Mouse (Mus musculus): ENCODE data around the gene Rnd2. TPM values are rescaled to one million over a fixed set of nuclear protein-coding genes. Genes with fewer than 3 reads are reported as not detected.
A peak's percentile ranks its signal among the peaks of the same experiment; 100 is the strongest.
"Not testable (repeated sequence)": the region's sequence is repeated elsewhere in the genome, so short reads cannot be mapped to it uniquely, and the experiment has no call there.

Rnd2 gene
- total RNA-seq, 2 experiments from 2014 or later, result 166 to 176 TPM

DNA sequence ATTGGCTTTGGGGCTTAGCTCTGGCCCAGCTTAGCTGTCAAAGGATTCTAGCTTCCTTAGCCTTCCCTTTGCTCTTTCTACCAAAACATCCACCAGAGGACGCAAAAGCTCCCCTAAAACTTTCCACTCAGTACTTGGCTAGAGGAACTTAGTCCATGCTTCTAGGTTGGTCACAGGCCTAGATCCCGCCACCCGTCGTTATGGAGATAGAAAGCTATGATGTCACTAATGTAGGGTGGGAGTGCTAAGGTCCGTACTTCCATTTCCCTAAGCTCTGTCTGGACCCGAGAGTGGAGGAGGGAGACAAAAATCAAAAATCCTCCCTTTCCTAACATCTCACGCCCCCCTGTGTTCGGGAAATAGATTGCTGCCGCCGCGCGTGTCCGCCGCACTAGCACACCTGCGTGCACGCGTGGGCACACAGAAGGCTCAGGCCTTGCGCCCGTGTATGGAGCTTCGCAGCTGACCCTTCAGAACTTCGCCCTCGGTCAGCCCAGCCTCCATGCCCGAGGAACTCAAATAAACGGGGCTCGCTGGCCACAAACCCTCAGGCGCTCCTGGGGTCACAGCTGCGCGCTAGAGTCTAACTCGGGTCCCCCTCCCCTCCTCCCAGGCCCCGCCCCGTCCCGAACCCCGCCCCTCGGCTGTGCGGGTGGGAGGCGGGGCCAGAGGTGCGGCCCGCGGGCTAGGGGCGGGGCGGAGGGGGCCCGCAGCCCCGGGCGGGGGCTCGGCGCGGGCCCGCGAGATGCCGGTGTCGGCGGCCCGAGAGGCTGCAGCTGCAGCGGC lies 2.9 kb downstream of the Rnd2 start:
- peak; percentile 69 to 78 for DNase-seq (ENCODE audit: low spot score in 2 of 2)

DNA sequence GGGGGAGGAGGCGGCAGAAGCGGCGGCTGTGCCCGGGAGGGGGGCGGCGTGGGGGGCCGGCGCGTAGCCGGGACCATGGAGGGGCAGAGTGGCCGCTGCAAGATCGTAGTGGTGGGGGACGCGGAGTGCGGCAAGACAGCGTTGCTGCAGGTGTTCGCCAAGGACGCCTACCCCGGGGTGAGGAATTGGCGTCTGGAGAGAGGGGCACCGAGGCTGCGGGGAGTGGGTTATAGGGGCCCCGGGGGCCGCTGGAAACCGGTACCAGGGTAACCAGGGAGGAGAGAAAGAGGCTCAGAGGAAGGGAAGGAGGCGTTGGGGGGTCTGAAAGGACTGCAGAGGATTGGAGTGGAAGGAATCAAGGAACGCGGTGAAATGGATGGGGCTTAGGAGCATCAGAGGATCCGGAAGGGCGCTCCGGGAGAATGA lies 3.5 kb downstream of the Rnd2 start:
- DNase-seq (ENCODE audit: low spot score in 2 of 2), result peak in 1 of 2 experiments; percentile 57

DNA sequence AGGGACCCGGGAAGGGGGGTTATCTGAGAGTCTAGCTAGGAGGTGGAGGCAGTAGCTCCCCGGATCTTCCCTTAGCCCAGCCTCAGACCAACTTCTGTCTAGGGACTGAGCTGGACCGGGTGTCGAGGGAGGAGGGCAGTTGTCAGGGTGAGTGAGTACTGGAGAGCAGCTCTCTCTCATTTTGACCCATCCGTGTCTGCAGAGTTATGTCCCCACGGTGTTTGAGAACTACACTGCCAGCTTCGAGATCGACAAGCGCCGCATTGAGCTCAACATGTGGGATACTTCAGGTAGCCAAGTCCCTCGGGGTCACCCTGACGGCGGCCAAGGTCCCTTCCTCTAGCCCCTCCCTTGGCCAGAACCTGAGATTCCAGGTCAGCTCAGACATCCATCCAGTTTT lies 3.9 kb downstream of the Rnd2 start:
- DNase-seq (ENCODE audit: low spot score in 2 of 2), result no peak

DNA sequence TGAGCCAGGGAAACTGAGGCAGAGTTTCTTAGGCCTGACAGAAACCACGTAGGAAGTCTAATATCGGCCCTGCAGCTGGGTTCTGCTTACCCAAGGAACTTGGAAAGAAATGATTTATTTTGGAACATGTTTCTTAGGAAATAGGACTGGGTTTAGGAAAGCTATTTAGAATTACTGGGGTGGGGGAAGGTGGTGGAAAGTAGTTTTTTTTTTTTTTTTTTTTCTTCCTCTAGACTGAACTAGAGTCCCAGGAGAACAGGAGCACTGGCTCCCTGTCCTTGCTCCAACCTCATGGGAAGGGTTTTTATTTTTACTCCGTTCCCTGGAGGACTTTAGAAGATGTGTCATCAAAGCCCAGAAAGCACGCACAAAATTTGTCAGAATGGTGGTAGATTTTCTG lies 4.4 kb downstream of the Rnd2 start:
- no peak for DNase-seq (ENCODE audit: low spot score in 2 of 2)

DNA sequence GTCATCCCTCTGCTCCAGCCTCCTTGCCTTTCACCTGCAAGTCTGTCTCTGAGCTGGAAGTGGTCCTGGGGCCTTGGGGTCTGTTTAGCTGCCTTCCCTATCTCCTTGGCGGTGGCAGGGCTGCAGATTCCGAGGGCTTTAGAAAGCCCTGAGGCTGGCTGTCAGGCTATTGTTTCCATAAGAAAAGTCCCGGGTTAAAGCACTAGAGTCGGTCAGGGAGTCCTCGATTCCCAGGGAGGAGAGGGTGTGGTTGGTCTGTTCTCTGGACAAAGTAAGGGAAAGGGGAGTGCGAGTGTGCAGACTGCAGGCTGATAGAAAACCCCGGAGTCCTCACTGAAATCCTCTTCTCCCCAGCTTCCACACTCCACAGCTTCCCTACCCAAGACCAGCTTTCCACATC lies 5.4 kb downstream of the Rnd2 start:
- DNase-seq (ENCODE audit: low spot score in 2 of 2), result no peak

DNA sequence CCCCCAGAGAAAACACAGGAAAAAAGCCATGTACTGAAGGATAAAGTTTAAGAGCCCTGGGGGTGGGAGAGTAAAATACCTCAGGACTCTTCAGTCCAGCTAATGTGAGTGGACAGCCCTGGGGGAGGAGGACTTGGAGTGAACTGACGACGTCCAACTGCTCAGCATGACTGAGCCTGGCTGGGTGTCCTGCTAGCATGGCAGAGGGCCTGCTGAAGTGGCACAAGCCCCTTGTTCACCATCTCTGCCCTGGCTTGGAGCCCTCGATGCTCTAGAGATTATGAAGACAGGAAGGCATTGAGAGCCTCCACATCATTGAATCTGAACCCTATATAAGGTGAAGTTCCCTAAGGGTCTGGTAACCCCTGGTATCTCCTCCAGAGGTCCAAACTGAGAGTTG lies 7.1 kb downstream of the Rnd2 start:
- DNase-seq (ENCODE audit: low spot score in 2 of 2), result no peak

DNA sequence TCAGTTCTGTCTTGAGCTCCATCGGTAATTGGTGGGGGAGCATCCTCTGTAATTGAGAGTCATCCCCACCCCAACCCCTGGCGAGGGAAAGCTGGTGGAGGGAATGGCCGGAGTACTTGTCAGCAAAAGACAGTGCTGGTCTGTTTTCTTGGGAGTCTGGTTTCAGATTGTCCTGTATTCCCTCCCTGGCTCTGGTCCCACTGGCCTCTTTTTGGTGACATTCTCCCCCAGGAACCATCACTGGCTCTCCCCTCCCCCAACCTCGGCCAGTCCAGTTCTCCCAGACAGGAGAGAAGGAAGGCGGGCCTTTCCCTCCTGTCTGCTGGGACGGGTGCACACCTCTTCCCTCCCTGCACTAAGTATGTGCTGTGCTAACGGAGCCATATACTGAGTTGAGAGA lies 7.5 kb downstream of the Rnd2 start:
- DNase-seq (ENCODE audit: low spot score in 2 of 2), result peak; percentile 65 to 66

DNA sequence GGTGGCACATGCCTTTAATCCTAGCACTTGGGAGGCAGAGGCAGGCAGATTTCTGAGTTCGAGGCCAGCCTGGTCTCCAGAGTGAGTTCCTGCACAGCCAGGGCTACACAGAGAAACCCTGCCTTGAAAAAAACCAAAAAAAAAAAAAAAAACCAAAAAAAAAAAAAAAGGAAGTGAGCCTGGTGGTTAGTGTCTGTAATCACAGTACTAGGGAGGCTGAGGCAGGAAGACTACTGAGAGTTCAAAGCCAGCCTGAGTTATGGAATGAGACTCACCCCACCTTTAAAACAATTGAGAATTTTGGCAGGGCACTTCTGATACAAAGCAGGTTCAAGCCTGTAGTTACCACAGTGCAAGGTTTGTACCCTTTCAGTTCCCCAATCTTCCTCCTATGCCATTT lies 8.9 kb downstream of the Rnd2 start:
- not testable (repeated sequence) for DNase-seq (ENCODE audit: low spot score in 2 of 2)

DNA sequence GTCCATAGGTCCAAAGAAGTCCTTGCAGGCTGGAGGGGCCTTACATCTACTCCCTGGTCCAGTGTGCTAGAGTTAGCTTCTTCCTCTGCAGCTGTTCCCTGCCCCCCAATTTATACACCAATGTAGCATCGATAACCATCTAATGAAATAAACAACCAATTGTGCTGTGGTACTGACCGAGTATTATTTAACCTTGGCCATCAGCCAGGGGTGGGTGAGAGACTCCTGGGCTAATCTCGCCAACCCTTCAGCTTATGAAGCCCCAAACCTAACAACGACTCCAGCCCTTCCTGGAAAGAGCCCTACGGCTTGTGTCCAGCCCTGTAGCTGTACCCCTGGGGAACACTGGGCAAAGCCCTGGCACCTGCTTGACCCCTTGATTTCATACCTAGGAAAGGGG lies 9.5 kb downstream of the Rnd2 start:
- DNase-seq (ENCODE audit: low spot score in 2 of 2), result no peak

DNA sequence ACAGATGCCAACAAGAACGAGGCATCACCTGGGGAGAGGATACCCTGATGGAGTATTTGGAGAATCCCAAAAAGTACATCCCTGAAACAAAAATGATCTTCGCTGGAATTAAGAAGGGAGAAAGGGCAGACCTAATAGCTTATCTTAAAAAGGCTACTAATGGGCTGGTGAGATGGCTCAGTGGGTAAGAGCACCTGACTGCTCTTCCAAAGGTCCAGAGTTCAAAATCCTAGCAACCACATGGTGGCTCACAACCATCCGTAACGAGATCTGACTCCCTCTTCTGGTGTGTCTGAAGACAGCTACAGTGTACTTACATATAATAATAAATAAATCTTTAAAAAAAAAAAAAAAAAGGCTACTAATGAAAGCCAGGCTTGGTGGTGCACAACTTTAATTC lies 11.6 kb downstream of the Rnd2 start:
- DNase-seq (ENCODE audit: low spot score in 2 of 2), result not testable (repeated sequence)

DNA sequence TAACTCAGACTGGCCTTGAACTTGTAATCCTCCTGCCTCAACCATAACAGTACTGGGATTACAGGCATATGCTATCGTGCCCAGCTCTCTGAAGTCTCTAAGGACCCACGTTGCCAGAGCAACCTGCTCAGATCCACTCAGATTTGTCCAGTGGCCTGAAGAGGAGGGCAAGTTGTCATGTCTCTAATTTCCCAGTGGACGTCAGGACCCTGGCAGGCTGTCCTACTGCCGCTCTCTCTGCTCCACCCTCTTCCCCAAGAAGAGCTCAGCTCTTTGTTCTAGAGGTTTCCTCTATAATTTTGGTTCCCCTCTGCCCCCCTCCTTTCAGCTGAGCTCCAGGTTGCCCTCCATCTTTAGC lies 12.4 kb downstream of the Rnd2 start:
- DNase-seq (ENCODE audit: low spot score in 2 of 2), result no peak

DNA sequence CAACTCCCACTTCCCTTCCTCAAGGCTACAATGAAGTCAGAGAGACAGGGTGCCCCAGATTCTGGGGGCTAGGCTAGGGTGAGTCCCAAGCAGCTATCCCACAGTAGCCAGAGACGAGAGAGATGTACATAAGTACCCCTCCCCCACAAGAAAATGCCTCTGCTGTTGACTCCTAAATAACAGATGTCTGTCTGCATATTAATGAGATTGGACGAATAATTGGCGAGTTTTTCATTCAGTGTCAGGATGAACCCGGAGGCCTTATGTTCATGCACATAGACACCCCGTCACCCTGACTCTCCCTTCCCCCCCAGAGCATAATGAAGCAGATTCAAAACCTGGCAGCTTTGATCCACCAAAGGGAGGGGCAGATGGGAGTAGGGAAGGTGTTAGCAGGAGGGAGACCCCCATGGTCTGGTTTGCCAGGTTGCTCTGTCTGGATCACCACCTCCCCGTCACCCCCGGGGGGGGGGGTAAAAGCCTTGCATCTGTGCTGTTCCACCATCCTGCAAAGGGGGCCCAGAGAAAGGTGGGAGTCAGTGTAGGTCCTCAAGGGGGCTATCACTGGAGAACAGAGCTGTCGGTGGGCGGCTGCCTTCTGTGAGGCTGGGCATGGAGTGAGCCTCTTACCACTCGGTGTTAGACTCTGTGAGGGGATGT lies 12.9 kb downstream of the Rnd2 start:
- DNase-seq (ENCODE audit: low spot score in 2 of 2), result peak in 1 of 2 experiments; percentile 39

DNA sequence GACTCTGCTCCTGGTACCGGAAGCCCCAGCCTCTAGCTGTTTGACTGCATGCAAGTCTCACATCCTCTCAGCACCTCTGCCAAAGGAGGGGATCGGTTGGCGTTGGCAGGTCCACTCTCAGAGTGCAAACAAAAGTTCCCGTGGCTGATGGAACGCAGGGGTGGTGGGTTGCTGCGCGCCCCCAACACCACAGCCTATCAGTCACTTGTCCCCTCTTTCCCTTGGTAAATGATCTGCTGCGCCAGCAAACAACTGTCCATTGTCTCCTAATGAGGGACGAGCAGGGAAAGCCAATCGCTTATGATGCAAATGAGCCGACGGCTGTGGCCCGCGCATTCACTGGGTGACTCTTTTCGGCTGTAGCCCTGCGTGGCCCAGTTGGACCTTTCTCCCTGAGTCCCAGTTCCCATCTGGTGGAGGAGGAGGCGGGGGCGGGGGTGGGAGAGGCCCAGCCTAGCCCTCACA lies 14.4 kb downstream of the Rnd2 start:
- DNase-seq (ENCODE audit: low spot score in 2 of 2), result peak; percentile 35 to 43

DNA sequence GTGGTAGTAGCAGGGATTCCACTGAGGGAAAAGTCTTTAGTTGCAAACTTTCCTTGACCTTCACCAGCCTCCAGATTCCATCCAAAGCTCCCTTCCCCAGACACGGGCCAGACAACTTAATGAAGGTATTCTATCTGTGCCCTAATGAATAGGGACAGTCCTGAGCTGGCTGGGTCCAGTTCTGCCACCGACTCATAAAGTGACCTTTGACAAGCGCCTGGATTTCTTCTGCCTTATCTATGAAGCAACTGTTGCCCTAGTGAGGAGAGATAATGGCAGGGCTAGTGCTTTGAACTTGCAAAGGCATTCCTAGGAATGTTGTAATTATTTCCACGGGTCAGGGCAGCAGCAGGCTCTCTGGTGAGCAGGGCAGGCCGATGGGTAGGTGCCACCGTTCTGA lies 16.1 kb downstream of the Rnd2 start:
- no peak for DNase-seq (ENCODE audit: low spot score in 2 of 2)

DNA sequence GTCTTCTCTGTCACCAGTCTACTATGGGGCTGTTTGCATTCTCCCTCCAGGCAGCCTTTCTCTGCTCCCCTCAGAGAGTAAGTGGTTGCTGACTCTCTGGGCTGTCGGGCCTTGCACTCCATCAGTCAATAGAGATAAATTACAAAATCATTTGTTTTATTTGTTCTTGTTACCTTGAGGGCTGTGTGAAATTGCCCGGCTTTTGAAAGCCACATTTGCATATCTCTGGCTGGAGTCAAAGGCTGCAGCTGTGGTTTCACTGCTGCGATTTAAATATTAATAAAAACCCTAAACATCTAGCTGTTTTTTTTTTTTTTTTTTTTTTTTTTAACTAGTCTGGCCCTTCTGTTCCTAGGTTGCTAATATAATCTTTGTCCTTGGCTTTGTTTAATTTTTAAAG lies 19.0 kb downstream of the Rnd2 start:
- DNase-seq (ENCODE audit: low spot score in 2 of 2), result no peak

DNA sequence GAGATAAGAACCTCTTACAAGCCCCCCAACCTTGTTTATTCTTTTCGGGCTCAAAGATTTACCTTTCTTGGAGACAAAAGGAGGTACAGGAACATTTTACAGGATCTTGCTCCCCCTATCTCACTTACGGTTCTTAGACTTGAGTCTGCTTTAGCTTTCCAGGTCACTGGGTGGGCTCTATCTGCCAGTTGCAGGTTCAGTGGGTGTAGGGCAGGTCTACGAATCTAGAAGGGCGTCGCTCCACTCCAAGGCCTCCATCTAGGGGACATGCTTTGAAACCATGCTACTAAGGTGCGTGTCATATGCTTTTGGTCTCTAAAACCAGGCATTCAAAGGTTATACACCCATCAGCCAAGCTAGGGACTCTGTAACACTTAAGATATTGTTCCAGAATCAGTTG lies 19.4 kb downstream of the Rnd2 start:
- DNase-seq (ENCODE audit: low spot score in 2 of 2), result no peak

DNA sequence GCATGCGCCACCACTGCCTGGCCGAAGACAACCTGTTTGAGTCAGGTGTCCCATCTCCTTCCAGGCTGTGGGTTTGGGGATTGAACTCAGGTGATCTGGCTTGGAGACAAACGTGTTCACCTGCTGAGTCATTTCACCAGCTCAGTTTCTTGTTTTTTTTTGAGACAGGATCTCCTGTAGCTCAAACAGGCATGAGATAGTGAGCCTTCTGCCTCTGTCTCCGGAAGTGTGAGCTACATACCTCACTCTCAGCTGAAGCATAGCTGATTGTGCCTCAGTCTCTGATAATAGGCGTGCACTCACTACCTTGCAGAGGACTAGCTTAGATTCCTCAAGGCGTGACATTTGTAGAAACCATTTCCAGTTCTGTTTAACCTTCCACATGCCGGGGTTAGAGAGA lies 20.0 kb downstream of the Rnd2 start:
- no peak for DNase-seq (ENCODE audit: low spot score in 2 of 2)

DNA sequence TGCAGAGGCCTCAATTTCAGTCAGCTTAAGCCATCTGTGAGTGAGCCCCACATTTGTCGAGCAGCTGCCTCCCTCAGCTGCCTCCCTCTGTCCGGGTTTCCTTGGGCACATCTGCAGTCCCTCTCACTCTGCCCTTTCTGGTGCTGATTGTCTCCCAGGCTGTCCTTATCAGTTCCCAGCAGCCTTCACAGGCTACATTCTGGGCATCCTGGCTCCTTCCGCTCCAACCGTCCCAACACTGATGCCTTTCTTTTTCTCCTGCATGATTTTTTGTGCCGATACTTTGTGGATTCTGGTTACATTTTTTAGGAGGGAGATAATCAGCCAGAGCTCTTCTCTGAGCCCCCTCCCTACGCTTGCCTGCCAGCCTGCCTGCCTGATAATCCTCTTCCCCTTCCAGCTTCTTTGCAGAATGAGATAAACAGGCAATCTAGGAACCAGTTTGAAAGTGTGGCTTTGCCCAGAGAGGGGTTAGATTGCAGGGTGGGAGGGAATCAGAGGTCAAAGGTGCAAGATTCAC lies 20.8 kb downstream of the Rnd2 start:
- no peak for DNase-seq (ENCODE audit: low spot score in 2 of 2)

DNA sequence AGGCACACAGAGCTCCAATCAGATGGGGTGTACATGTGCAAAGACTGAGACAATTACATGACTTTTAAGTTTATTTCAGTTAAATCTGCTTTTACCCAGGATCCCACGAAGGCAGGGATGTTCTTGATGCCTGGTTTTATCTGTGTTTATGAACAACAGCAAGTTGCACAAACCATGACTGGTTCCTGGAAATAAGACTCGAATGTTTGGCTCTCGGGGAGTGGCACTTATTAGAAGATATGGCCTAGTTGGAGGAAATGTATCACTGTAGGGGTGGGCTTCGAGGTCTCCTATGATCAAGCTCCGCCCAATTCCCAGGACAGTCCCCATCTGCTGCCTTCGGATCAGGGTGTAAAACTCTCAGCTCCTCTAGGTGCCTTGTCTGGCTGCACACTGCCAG lies 21.3 kb downstream of the Rnd2 start:
- no peak for DNase-seq (ENCODE audit: low spot score in 2 of 2)

DNA sequence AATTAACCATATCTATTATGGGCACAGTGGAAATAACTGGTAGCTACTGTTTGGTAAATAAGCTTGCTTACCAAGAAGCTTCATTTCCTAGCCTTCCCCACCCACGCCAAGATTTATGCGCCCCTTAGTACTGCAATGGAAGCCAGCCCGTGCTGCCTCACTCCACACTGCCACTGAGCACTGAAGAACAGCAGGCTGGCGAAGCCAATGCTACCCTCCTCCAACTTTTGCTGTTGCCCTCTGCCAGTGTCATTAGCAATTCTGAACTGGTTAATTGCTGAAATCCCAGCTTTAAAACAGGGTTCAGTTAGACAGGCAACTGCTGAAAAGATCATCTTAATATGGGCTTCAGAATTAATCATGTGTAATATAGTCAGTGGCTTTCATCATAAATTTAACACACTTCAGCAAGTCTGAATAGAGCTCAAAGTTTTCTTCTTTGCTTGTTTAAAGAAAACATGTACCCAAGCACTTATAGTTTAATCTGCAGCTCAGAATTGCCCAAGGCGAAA lies 41.5 kb downstream of the Rnd2 start:
- peak; percentile 23 to 38 for DNase-seq (ENCODE audit: low spot score in 2 of 2)

DNA sequence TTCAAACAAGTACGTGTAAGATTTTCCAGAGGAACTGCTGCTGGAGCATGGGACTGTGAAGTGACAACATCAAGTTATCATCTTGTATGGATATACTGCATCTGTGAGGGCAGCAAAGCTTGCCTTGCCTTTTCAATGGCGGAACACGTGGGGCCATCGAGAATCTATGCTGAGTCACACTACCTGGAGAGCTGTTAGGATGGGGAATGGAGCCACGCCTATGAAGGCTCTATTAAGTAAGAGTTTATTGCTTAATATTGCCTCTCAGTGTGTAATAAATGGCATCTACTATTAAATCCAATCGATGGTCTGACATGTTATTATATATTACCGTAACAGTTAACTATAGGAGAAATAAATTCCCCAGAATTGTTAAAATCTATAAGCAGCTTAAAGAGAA lies 42.3 kb downstream of the Rnd2 start:
- DNase-seq (ENCODE audit: low spot score in 2 of 2), result no peak

DNA sequence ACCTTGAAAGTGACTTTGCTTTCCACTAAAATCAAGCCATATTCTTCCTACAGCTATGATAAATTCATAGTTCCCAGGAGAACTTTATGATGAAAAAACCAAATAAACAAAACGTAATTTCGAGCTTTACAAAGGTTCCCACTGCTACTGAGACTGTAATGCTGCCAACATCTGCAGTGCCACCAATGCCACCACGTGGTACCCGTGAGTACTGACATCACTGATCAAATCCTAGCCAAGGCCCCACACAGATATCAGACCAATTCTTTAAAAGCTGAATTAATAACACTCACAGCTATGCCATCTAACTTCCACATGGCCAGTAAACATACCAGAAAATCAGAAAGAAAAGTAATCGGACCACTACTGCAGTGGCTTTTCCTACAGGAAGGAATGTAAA lies 54.1 kb downstream of the Rnd2 start:
- DNase-seq (ENCODE audit: low spot score in 2 of 2), result peak in 1 of 2 experiments; percentile 28

All from layer of hippocampus, postnatal 10 days (tissue).